Mouse (Mus musculus) lung, postnatal 0 days (tissue): ENCODE results near the gene Gm45618. TPM values are rescaled to one million over a fixed set of nuclear protein-coding genes. Genes with fewer than 3 reads are reported as not detected.
A peak's percentile ranks its signal among the peaks of the same experiment; 100 is the strongest.

Experiments used
- ATAC-seq: fragments of 200-750 bp; cut with Nextera tagmentation; 2 replicates; pipeline ENCODE4 v1.8.0; 2017; ENCODE audit warnings: moderate library complexity
- DNase-seq: peaks from one replicate; pipeline ENCODE4 v3.0.0-alpha.2; 2016; ENCODE audit warnings: low spot score
- H3K27ac ChIP-seq: fragments of 300-500 bp; sonication (generic); 2 replicates; pipeline ENCODE4 v1.5.1; 2014; ENCODE audit warnings: antibody characterized with exemption, mild to moderate bottlenecking, low read length, mixed read lengths
- H3K27me3 ChIP-seq: fragments of 300-500 bp; sonication (generic); replicated peaks from 2 replicates; pipeline ENCODE4 v1.6.1; 2014; ENCODE audit warnings: low read length, mixed read lengths; ENCODE audit not compliant: insufficient read depth
- H3K36me3 ChIP-seq: fragments of 300-500 bp; sonication (generic); 2 replicates; pipeline ENCODE4 v1.6.1; 2014; ENCODE audit warnings: low read length, mixed read lengths; ENCODE audit not compliant: insufficient read depth
- H3K4me1 ChIP-seq: fragments of 300-500 bp; sonication (generic); 2 replicates; pipeline ENCODE4 v1.6.1; 2014; ENCODE audit warnings: antibody characterized with exemption, low read depth, low read length, mixed read lengths; ENCODE audit not compliant: insufficient read depth
- H3K4me2 ChIP-seq: fragments of 300-500 bp; sonication (generic); replicated peaks from 2 replicates; pipeline ENCODE4 v1.6.1; 2014; ENCODE audit warnings: low read depth, mild to moderate bottlenecking, low read length, moderate library complexity, mixed read lengths
- H3K4me3 ChIP-seq: fragments of 300-500 bp; sonication (generic); 2 replicates; pipeline ENCODE4 v1.5.1; 2014; ENCODE audit warnings: low read depth, low read length
- H3K9ac ChIP-seq: fragments of 300-500 bp; sonication (generic); replicated peaks from 2 replicates; pipeline ENCODE4 v1.6.1; 2014; ENCODE audit warnings: low read depth, mild to moderate bottlenecking
- H3K9me3 ChIP-seq: fragments of 300-500 bp; sonication (generic); 2 replicates; pipeline ENCODE4 v1.6.1; 2016; ENCODE audit warnings: low read length, mixed read lengths
- CTCF ChIP-seq: IDR thresholded peaks from 2 replicates; pipeline ENCODE4 v1.5.1; 2016; ENCODE audit warnings: antibody characterized with exemption, mild to moderate bottlenecking
- EP300 ChIP-seq: IDR thresholded peaks from 2 replicates; pipeline ENCODE4 v1.6.1; 2016; ENCODE audit warnings: antibody characterized with exemption, mild to moderate bottlenecking, control low read depth
- WGBS: fragments of 180-500 bp; shearing (Covaris S2); extraction: QIAGEN DNeasy Blood & Tissue Kit; methylation state at CpG from one replicate; pipeline ENCODE4 v1.1.7; 2014; 5-methylcytosine and 5-hydroxymethylcytosine counted together
- polyA plus RNA-seq: library from polyadenylated mRNA; unstranded; fragments of >200 nt; fragmentation: Nextera tagmentation; extraction: Ambion mirVana; gene quantifications from 2 replicates; pipeline ENCODE4 v1.2.1, GENCODE M21; 2015

The Gm45618 gene
- polyA plus RNA-seq, 1 experiment from 2014 or later: not detected

DNA sequence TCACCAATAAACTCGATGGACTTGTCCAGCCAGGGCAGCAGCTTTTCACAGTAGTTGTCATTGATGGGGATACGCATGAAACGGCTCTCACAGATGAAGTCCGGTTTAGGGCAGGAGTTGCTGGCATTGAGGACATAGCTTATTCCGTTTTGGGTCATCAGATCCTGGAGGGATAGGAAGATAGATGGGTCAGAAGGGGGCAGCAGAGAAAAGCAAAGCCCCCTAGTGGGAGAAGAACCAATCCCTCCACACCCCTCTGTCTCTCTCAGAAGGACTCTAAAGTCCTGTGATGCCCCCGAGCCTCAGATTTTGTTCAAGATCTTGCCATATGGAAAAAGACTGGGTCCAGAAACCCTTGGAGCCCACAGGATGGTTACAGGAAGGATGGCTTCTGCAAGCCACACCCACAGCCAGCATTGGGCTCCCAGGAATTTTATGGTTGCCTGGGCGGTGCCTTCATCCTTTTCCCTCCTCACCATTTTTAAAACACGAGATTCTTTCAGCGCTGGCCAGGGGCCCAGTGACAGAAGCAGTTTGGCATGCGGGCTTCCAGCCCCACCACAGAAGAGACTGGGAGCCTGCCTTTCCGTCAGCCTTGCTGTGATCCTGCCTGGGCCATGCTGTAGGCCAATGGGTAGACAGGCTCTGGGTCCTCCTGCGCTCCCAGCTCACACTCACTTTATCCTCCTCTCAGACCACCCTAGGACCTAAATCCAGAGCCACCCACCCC, 36.8 kb downstream of the Gm45618 start:
- Histone ChIP-seq H3K4me1 (peaks cover 11% of the 10 kb centered on the region), H3K9me3 (no peaks in the 10 kb centered on the region), H3K9ac (no peak overlapping the region), H3K27ac (no peak overlapping the region), H3K4me3 (no peak overlapping the region), H3K4me2 (no peak overlapping the region), H3K27me3 (peaks cover 22% of the 10 kb centered on the region; the same call in 1 of the 2 replicates), H3K36me3 (no peaks in the 10 kb centered on the region)
- DNase-seq (peak; percentile 58), ATAC-seq (peak; percentile 42)
- WGBS: 35% methylated on average over 12 of the region's 12 CpGs
- no peak for TF ChIP-seq EP300
- peak; percentile 30 for TF ChIP-seq CTCF

DNA sequence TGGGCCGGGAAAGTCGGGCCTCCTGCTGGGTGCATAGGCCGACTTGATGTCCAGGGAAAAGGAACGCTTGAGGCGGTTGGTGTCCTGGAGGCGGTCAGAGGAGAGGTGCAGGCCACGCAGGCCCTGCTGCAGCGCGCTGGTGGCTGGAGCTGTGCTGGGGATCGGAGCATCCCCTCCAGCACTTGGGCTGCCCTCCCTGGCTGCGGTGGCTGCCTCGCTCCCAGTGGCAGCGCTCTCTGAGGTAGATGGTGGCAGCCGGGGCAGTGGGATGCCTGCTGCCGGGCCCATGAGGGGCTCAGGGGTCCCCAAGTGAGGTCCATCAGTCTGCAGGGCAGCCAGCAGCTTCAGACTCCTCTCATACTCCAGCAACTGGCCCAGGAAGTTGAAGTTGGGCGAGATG, 37.9 kb downstream of the Gm45618 start:
- Histone ChIP-seq H3K27me3 (peaks cover 22% of the 10 kb centered on the region; the same call in 1 of the 2 replicates), H3K36me3 (no peaks in the 10 kb centered on the region), H3K9me3 (no peaks in the 10 kb centered on the region), H3K4me2 (no peak overlapping the region), H3K4me1 (peaks cover 11% of the 10 kb centered on the region), H3K4me3 (no peak overlapping the region), H3K9ac (no peak overlapping the region), H3K27ac (no peak overlapping the region)
- no peak for DNase-seq
- no peak for TF ChIP-seq EP300
- TF ChIP-seq CTCF: no peak
- WGBS: 64% methylated on average over 11 of the region's 16 CpGs
- no peak for ATAC-seq

DNA sequence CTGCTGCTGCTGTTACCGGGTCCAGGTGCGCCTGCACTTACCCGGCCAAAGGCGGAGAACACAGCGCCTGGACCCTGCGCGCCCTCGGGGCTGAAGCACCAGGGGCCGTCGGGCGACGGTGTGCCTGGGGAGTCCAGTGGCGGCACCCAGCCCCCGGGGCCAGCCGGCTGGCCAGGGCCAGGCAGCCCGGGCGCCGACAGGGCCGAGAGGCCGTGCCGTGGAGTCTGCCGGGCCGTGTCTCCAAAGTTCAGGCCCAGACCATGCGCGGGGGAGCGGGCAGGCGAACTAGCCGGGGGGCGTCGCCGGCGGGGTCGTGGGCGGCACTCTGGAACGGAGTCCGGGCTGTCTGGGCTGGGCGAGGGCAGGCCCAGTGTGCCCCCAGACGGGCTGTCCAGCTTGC, 38.4 kb downstream of the Gm45618 start:
- Histone ChIP-seq H3K4me1 (peaks cover 11% of the 10 kb centered on the region), H3K4me3 (peak overlapping the region; percentile 10; the same call in 1 of the 2 replicates), H3K4me2 (peak overlapping the region; percentile 25; the same call in 1 of the 2 replicates), H3K9me3 (no peaks in the 10 kb centered on the region), H3K9ac (no peak overlapping the region), H3K27me3 (peaks cover 22% of the 10 kb centered on the region; the same call in 1 of the 2 replicates), H3K27ac (no peak overlapping the region), H3K36me3 (no peaks in the 10 kb centered on the region)
- DNase-seq (no peak), ATAC-seq (no peak)
- TF ChIP-seq CTCF (no peak), EP300 (no peak)
- WGBS: 20% methylated on average over 26 of the region's 38 CpGs

DNA sequence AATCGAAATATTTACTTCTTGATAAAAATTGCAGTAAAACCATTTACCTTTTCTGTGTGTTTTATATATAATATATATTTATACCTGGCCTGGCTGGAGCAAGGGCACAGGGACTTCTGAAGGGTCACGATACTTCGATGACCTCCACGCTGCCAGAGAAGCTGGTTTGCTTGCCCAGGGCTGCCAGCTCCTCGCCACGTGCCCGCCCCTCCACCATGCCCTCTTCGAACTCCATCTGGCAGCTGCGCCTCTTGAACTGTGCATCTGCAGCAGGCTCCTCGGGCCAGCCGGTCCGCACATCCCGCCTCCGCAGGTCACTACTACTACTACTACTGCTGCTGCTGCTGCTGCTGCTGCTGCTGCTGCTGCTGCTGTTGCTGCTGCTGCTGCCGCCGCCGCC, 38.8 kb downstream of the Gm45618 start:
- Histone ChIP-seq H3K9me3 (no peaks in the 10 kb centered on the region), H3K27me3 (peaks cover 22% of the 10 kb centered on the region; the same call in 1 of the 2 replicates), H3K4me1 (peaks cover 11% of the 10 kb centered on the region), H3K4me3 (peak overlapping the region; percentile 10; the same call in 1 of the 2 replicates), H3K9ac (no peak overlapping the region), H3K36me3 (no peaks in the 10 kb centered on the region), H3K27ac (no peak overlapping the region), H3K4me2 (no peak overlapping the region)
- WGBS: 38% methylated on average over 14 of the region's 17 CpGs
- ATAC-seq (no peak), DNase-seq (no peak)
- no peak for TF ChIP-seq EP300
- no peak for TF ChIP-seq CTCF

DNA sequence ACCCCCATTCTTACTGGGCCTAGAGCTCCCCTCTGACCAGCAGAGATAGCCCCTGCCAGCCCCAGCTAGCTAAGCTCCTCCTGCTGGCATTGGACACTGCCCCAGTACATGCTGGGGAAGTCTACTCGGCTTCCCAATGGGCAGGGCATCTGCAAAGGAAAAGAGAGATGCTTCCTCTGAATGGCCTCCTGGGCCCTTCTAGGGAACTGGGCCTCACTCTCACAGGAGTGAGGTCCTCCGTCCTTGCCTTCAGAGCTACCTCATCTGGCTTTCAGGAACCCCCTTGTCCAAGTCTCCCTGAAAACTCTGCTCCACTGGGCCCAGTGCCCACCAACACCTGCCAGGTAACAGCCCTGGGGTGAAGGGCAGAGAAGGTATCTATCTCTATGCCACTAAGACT, 39.7 kb downstream of the Gm45618 start:
- H3K36me3 ChIP-seq: no peaks in the 10 kb centered on the region
- no peaks in the 10 kb centered on the region for H3K9me3 ChIP-seq
- H3K27ac ChIP-seq: no peak overlapping the region
- no peak overlapping the region for H3K4me2 ChIP-seq
- peaks cover 11% of the 10 kb centered on the region for H3K4me1 ChIP-seq
- TF ChIP-seq EP300: no peak
- TF ChIP-seq CTCF: no peak
- peaks cover 22% of the 10 kb centered on the region; the same call in 1 of the 2 replicates for H3K27me3 ChIP-seq
- 63% methylated on average over 2 of the region's 2 CpGs for WGBS
- no peak overlapping the region for H3K4me3 ChIP-seq
- H3K9ac ChIP-seq: no peak overlapping the region
- no peak for DNase-seq
- no peak for ATAC-seq

DNA sequence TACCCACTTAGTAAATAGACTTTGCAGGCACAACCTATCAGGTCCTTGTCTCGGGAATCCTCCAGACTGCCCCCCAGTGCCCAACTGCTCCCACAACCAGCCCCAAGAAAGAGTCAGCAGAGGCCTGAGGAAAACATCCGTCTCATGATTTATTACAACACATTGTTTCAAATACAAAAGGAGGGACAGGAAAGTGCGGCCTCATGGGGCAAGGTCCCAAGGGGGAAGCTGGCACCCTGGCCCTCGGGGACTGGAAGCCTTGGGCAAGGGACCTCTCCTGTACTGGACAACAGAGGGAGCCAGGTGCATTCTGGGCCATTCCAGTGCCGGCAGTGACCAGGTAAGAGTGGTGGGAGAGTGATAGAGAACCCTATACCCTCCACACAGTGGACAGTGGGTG, 41.2 kb downstream of the Gm45618 start:
- H3K27me3 ChIP-seq: peaks cover 22% of the 10 kb centered on the region; the same call in 1 of the 2 replicates
- H3K9ac ChIP-seq: no peak overlapping the region
- ATAC-seq: peak; percentile 6; the same call in 1 of the 2 replicates
- DNase-seq: no peak
- no peak overlapping the region for H3K4me2 ChIP-seq
- no peak overlapping the region for H3K4me3 ChIP-seq
- H3K4me1 ChIP-seq: peaks cover 2% of the 10 kb centered on the region; the same call in 1 of the 2 replicates
- no peaks in the 10 kb centered on the region for H3K36me3 ChIP-seq
- no peak overlapping the region for H3K27ac ChIP-seq
- TF ChIP-seq CTCF (peak; percentile 22; the same call in 1 of the 2 replicates), EP300 (no peak)
- no peaks in the 10 kb centered on the region for H3K9me3 ChIP-seq
- WGBS: 44% methylated on average over 5 of the region's 5 CpGs
